In genomic region chr19:58762848-58763541, GRCm38 (mm10) we compare ENCODE assay signal across 8 mouse cellular contexts. TPM values are rescaled to one million over a fixed set of nuclear protein-coding genes. Genes with fewer than 3 reads are reported as not detected.
DNase-seq lines count a peak whose midpoint lies in the region; ATAC-seq and TF ChIP-seq lines count a peak whose summit lies in the region.

No protein-coding gene starts in this region.

- H3K27ac ChIP-seq in embryonic facial prominence, embryonic 13.5 days, result no peak overlapping the region
- no peak overlapping the region for H3K27ac ChIP-seq in heart, embryonic 11.5 days (ENCODE audit: low read depth, low read length)
- H3K27ac ChIP-seq in kidney, embryonic 15.5 days, result no peak overlapping the region
- H3K27ac ChIP-seq in limb, embryonic 13.5 days, result no peak overlapping the region
- H3K27ac ChIP-seq in midbrain, postnatal 0 days (ENCODE audit: low read depth, low read length), result no peak overlapping the region
- no peak overlapping the region for H3K27ac ChIP-seq in testis, adult 2 months (ENCODE audit: control insufficient read depth, insufficient read depth, low read depth, low read length)

- H3K36me3 ChIP-seq in embryonic facial prominence, embryonic 13.5 days, result no peaks in the 10 kb centered on the region
- H3K36me3 ChIP-seq in heart, embryonic 11.5 days (ENCODE audit: control insufficient read depth, insufficient read depth, low read length), result no peaks in the 10 kb centered on the region
- no peaks in the 10 kb centered on the region for H3K36me3 ChIP-seq in kidney, embryonic 15.5 days
- H3K36me3 ChIP-seq in limb, embryonic 13.5 days, result no peaks in the 10 kb centered on the region
- no peaks in the 10 kb centered on the region for H3K36me3 ChIP-seq in midbrain, postnatal 0 days (ENCODE audit: insufficient read depth, low read length)
- no peaks in the 10 kb centered on the region for H3K36me3 ChIP-seq in testis, adult 2 months (ENCODE audit: control insufficient read depth, insufficient read depth, low read length)

- no peak overlapping the region for H3K9ac ChIP-seq in embryonic facial prominence, embryonic 13.5 days
- no peak overlapping the region for H3K9ac ChIP-seq in heart, embryonic 11.5 days (ENCODE audit: low read depth, low read length)
- no peak overlapping the region for H3K9ac ChIP-seq in kidney, embryonic 15.5 days
- H3K9ac ChIP-seq in limb, embryonic 13.5 days, result 0 out of 2 replicates have a peak overlapping the region, but pooled peaks have one; percentile 35
- H3K9ac ChIP-seq in midbrain, postnatal 0 days (replicated peaks; ENCODE audit: low read length, poor library complexity, severe bottlenecking), result no peak overlapping the region

- peak; percentile 81 for DNase-seq in adrenal gland, postnatal 14 days
- DNase-seq in midbrain, postnatal 0 days (ENCODE audit: low spot score), result peak; percentile 90
- DNase-seq in spleen, adult 18-20 months, result no peak

- H3K4me1 ChIP-seq in embryonic facial prominence, embryonic 13.5 days, result peaks cover 16% of the 10 kb centered on the region; the same call in 1 of the 2 replicates
- no peaks in the 10 kb centered on the region for H3K4me1 ChIP-seq in heart, embryonic 11.5 days (ENCODE audit: control insufficient read depth, insufficient read depth, low read length)
- peaks cover 5% of the 10 kb centered on the region; the same call in 1 of the 2 replicates for H3K4me1 ChIP-seq in kidney, embryonic 15.5 days
- H3K4me1 ChIP-seq in limb, embryonic 13.5 days, result peaks cover 26% of the 10 kb centered on the region
- no peaks in the 10 kb centered on the region for H3K4me1 ChIP-seq in midbrain, postnatal 0 days (ENCODE audit: insufficient read depth, low read length)
- peaks cover 4% of the 10 kb centered on the region for H3K4me1 ChIP-seq in testis, adult 2 months (ENCODE audit: control insufficient read depth, insufficient read depth, low read length)

- no peak overlapping the region for H3K4me3 ChIP-seq in embryonic facial prominence, embryonic 13.5 days
- H3K4me3 ChIP-seq in heart, embryonic 11.5 days (ENCODE audit: low read depth, low read length), result no peak overlapping the region
- no peak overlapping the region for H3K4me3 ChIP-seq in kidney, embryonic 15.5 days (replicated peaks)
- H3K4me3 ChIP-seq in limb, embryonic 13.5 days, result no peak overlapping the region
- H3K4me3 ChIP-seq in midbrain, postnatal 0 days (ENCODE audit: low read depth, low read length), result no peak overlapping the region
- H3K4me3 ChIP-seq in testis, adult 2 months (ENCODE audit: control insufficient read depth, low read depth, low read length), result no peak overlapping the region

- TF ChIP-seq POLR2A in testis, adult 2 months (IDR thresholded peaks at IDR 0.05; ENCODE audit: control insufficient read depth, low read depth, low read length), result no peak

- no peaks in the 10 kb centered on the region; the same call in 1 of the 2 replicates for H3K27me3 ChIP-seq in embryonic facial prominence, embryonic 13.5 days
- H3K27me3 ChIP-seq in heart, embryonic 11.5 days (ENCODE audit: control insufficient read depth, insufficient read depth, low read length), result 0 out of 2 replicates have a peak, but pooled peaks cover 2% of the 10 kb centered on the region
- 0 out of 2 replicates have a peak, but pooled peaks cover 3% of the 10 kb centered on the region for H3K27me3 ChIP-seq in kidney, embryonic 15.5 days
- H3K27me3 ChIP-seq in limb, embryonic 13.5 days, result 0 out of 2 replicates have a peak, but pooled peaks cover 3% of the 10 kb centered on the region
- no peaks in the 10 kb centered on the region for H3K27me3 ChIP-seq in midbrain, postnatal 0 days (ENCODE audit: insufficient read depth, low read length)
- no peaks in the 10 kb centered on the region for H3K27me3 ChIP-seq in testis, adult 2 months (ENCODE audit: control insufficient read depth, insufficient read depth, low read length)

- TF ChIP-seq CTCF in midbrain, postnatal 0 days (IDR thresholded peaks at IDR 0.05), result peak; percentile 99
- peak; percentile 83; the same call in 1 of the 2 replicates for TF ChIP-seq CTCF in testis, adult 2 months (IDR thresholded peaks at IDR 0.05; ENCODE audit: control insufficient read depth, insufficient read depth, insufficient replicate concordance, low read depth, low read length)

- ATAC-seq in embryonic facial prominence, embryonic 13.5 days (ENCODE audit: insufficient number of reproducible peaks, insufficient read depth, low FRiP score, low TSS enrichment, low read depth), result no peak
- 0 out of 2 replicates have a peak, but pooled peaks have one; percentile 46 for ATAC-seq in heart, embryonic 11.5 days (replicated peaks; ENCODE audit: insufficient number of reproducible peaks, low FRiP score, low TSS enrichment)
- ATAC-seq in kidney, embryonic 15.5 days (replicated peaks; ENCODE audit: low FRiP score), result peak; percentile 77
- ATAC-seq in limb, embryonic 13.5 days (ENCODE audit: low FRiP score, low read depth), result peak; percentile 56; the same call in 1 of the 2 replicates
- peak; percentile 83 for ATAC-seq in midbrain, postnatal 0 days (ENCODE audit: low FRiP score)

- WGBS in embryonic facial prominence, embryonic 13.5 days, result 9% methylated on average over 12 of the region's 12 CpGs
- WGBS in heart, embryonic 11.5 days (ENCODE audit: insufficient replicate concordance), result 5% methylated on average over 12 of the region's 12 CpGs
- WGBS in kidney, embryonic 15.5 days, result 14% methylated on average over 12 of the region's 12 CpGs
- WGBS in limb, embryonic 13.5 days, result 5% methylated on average over 12 of the region's 12 CpGs
- WGBS in midbrain, postnatal 0 days, result 12% methylated on average over 12 of the region's 12 CpGs

- H3K4me2 ChIP-seq in embryonic facial prominence, embryonic 13.5 days, result peak overlapping the region; percentile 34
- 0 out of 2 replicates have a peak overlapping the region, but pooled peaks have one; percentile 6 for H3K4me2 ChIP-seq in heart, embryonic 11.5 days
- peak overlapping the region; percentile 23; the same call in 1 of the 2 replicates for H3K4me2 ChIP-seq in kidney, embryonic 15.5 days
- H3K4me2 ChIP-seq in limb, embryonic 13.5 days (replicated peaks), result peak overlapping the region; percentile 40
- H3K4me2 ChIP-seq in midbrain, postnatal 0 days (ENCODE audit: low read depth, low read length, poor library complexity, severe bottlenecking), result no peak overlapping the region

- no peaks in the 10 kb centered on the region for H3K9me3 ChIP-seq in embryonic facial prominence, embryonic 13.5 days
- no peaks in the 10 kb centered on the region for H3K9me3 ChIP-seq in heart, embryonic 11.5 days (replicated peaks; ENCODE audit: control insufficient read depth, low read length)
- H3K9me3 ChIP-seq in kidney, embryonic 15.5 days (replicated peaks), result no peaks in the 10 kb centered on the region
- no peaks in the 10 kb centered on the region for H3K9me3 ChIP-seq in limb, embryonic 13.5 days
- no peaks in the 10 kb centered on the region for H3K9me3 ChIP-seq in midbrain, postnatal 0 days (ENCODE audit: low read length)

RNA-seq across cellular contexts. Expression of gene Pnliprp2, which starts 3.5 kb away (rescaled TPM):
- not detected in 2 replicates for total RNA-seq in adrenal gland, postnatal 14 days (2021)
- not detected in 2 replicates for polyA plus RNA-seq in embryonic facial prominence, embryonic 13.5 days (2015; fragmentation: Nextera tagmentation; extraction: Ambion mirVana)
- 0.26 TPM in 1 of 2 replicates, not detected in the other for polyA plus RNA-seq in heart, embryonic 11.5 days (2014; fragmentation: Nextera tagmentation; extraction: Ambion mirVana)
- polyA plus RNA-seq in kidney, embryonic 15.5 days (2015; fragmentation: Nextera tagmentation; extraction: Ambion mirVana), result 0.31 and 0.44 TPM in 2 replicates
- not detected in 2 replicates for polyA plus RNA-seq in limb, embryonic 13.5 days (2015; fragmentation: Nextera tagmentation; extraction: Ambion mirVana)
- total RNA-seq in midbrain, postnatal 0 days (2014; rRNA removed), result 0.27 TPM in 1 of 2 replicates, not detected in the other
- polyA plus RNA-seq in midbrain, postnatal 0 days (2015; fragmentation: Nextera tagmentation; extraction: Ambion mirVana), result not detected in 2 replicates
- 0.14 and 0.32 TPM in 2 replicates for polyA plus RNA-seq in testis, adult 2 months (2012; rRNA removed)

RNA-seq across cellular contexts. Expression of gene 1700019N19Rik, which starts 31.3 kb away (rescaled TPM):
- total RNA-seq in adrenal gland, postnatal 14 days (2021), result not detected in 2 replicates
- not detected in 2 replicates for polyA plus RNA-seq in embryonic facial prominence, embryonic 13.5 days (2015; fragmentation: Nextera tagmentation; extraction: Ambion mirVana)
- polyA plus RNA-seq in heart, embryonic 11.5 days (2014; fragmentation: Nextera tagmentation; extraction: Ambion mirVana), result not detected in 2 replicates
- polyA plus RNA-seq in kidney, embryonic 15.5 days (2015; fragmentation: Nextera tagmentation; extraction: Ambion mirVana), result not detected in 2 replicates
- not detected in 2 replicates for polyA plus RNA-seq in limb, embryonic 13.5 days (2015; fragmentation: Nextera tagmentation; extraction: Ambion mirVana)
- not detected in 2 replicates for total RNA-seq in midbrain, postnatal 0 days (2014; rRNA removed)
- not detected in 2 replicates for polyA plus RNA-seq in midbrain, postnatal 0 days (2015; fragmentation: Nextera tagmentation; extraction: Ambion mirVana)
- 595 and 599 TPM in 2 replicates for polyA plus RNA-seq in testis, adult 2 months (2012; rRNA removed)

RNA-seq across cellular contexts. Expression of gene Pnliprp1, which starts 34.3 kb away (rescaled TPM):
- total RNA-seq in adrenal gland, postnatal 14 days (2021), result 1.7 TPM in 1 of 2 replicates, not detected in the other
- polyA plus RNA-seq in embryonic facial prominence, embryonic 13.5 days (2015; fragmentation: Nextera tagmentation; extraction: Ambion mirVana), result 3.1 TPM in 1 of 2 replicates, not detected in the other
- polyA plus RNA-seq in heart, embryonic 11.5 days (2014; fragmentation: Nextera tagmentation; extraction: Ambion mirVana), result 0.37 TPM in 1 of 2 replicates, not detected in the other
- polyA plus RNA-seq in kidney, embryonic 15.5 days (2015; fragmentation: Nextera tagmentation; extraction: Ambion mirVana), result 1.1 and 6.9 TPM in 2 replicates
- polyA plus RNA-seq in limb, embryonic 13.5 days (2015; fragmentation: Nextera tagmentation; extraction: Ambion mirVana), result 0.69 and 10.6 TPM in 2 replicates
- total RNA-seq in midbrain, postnatal 0 days (2014; rRNA removed), result not detected in 2 replicates
- polyA plus RNA-seq in midbrain, postnatal 0 days (2015; fragmentation: Nextera tagmentation; extraction: Ambion mirVana), result 0.38 TPM in 1 of 2 replicates, not detected in the other
- polyA plus RNA-seq in testis, adult 2 months (2012; rRNA removed), result 0.19 TPM in 2 replicates

Comparison
In these comparisons a context has a peak if more than half of its experiments do, and no peak if none do; other contexts are left out.
1. DNase-seq: peak in adrenal gland, postnatal 14 days (single experiment) and midbrain, postnatal 0 days (single experiment); none in spleen, adult 18-20 months (0 of 2).
2. RNA of gene 1700019N19Rik, which starts 31.3 kb away (polyA plus RNA-seq): 595 to 599 TPM in testis, adult 2 months; not detected in kidney, embryonic 15.5 days, not detected in embryonic facial prominence, embryonic 13.5 days, not detected in heart, embryonic 11.5 days, not detected in limb, embryonic 13.5 days and not detected in midbrain, postnatal 0 days; every median in the first group is over 100 times any median in the second.